Comparison of ENCODE assay signal across 8 mouse cellular contexts in genomic region chr13:77134931-77135620, GRCm38 (mm10). TPM values are rescaled to one million over a fixed set of nuclear protein-coding genes. Genes with fewer than 3 reads are reported as not detected.
DNase-seq lines count a peak whose midpoint lies in the region; ATAC-seq lines count a peak whose summit lies in the region.

TSS of gene Slf1 (minus strand) at chr13:77135473.
TSS of gene 2210408I21Rik (plus strand) at chr13:77135540.

- H3K4me3 ChIP-seq in megakaryocyte, embryonic 14.5 days (replicated peaks) = peak within 1 kb of the TSS; percentile 97

- peak; percentile 98 for ATAC-seq in common myeloid progenitor, adult 5-6 weeks (replicated peaks; ENCODE audit: low read depth, poor library complexity, severe bottlenecking)

- no peaks in the 10 kb centered on the region for H3K9me3 ChIP-seq in megakaryocyte, embryonic 14.5 days

- H3K36me3 ChIP-seq in megakaryocyte, embryonic 14.5 days (replicated peaks; ENCODE audit: low read length) = no peaks in the 10 kb centered on the region

- peak; percentile 94 for DNase-seq in ZHBTc4 (ENCODE audit: low read depth, low spot score)
- DNase-seq in gastrocnemius, adult 8-10 months (ENCODE audit: low spot score in 2 of 2) = peak; percentile 68 to 75
- peak; percentile 61 for DNase-seq in hindlimb bud, embryonic 11.5 days (ENCODE audit: extremely low spot score, low read depth, low spot score)
- DNase-seq in left cerebral cortex, adult 8-10 months (ENCODE audit: low spot score in 2 of 2) = peak; percentile 86 to 87
- peak; percentile 95 for DNase-seq in right cerebral cortex, postnatal 10 days (ENCODE audit: low spot score in 2 of 2)
- peak; percentile 79 for DNase-seq in urinary bladder, postnatal 25 days (ENCODE audit: low spot score)

- H3K27me3 ChIP-seq in megakaryocyte, embryonic 14.5 days (replicated peaks) = no peaks in the 10 kb centered on the region

- peaks cover 17% of the 10 kb centered on the region for H3K4me1 ChIP-seq in megakaryocyte, embryonic 14.5 days

RNA-seq across cellular contexts. Expression of gene Slf1, which starts in this region (rescaled TPM):
- 37.3 and 37.8 TPM in 2 replicates for total RNA-seq in common myeloid progenitor, adult 5-6 weeks (2017)
- 10 to 100 TPM in 2 of 4 experiments, 1 to 10 TPM in 2; 8.3 to 14.8 (median 9.4) TPM for total RNA-seq in gastrocnemius, adult 8-10 months (2022)
- total RNA-seq in left cerebral cortex, adult 8-10 months (2022) = 10 to 100 TPM; 24.0 to 28.5 (median 26.5) TPM
- 0.64 TPM in 1 of 2 replicates, not detected in the other for polyA plus RNA-seq in megakaryocyte, embryonic 14.5 days (2012; ENCODE audit: insufficient read depth, low replicate concordance)

RNA-seq across cellular contexts. Expression of gene 2210408I21Rik, which starts in this region (rescaled TPM):
- total RNA-seq in common myeloid progenitor, adult 5-6 weeks (2017) = 5.3 and 9.9 TPM in 2 replicates
- total RNA-seq in gastrocnemius, adult 8-10 months (2022) = 1 to 10 TPM; 5.1 to 7.0 (median 6.3) TPM
- total RNA-seq in left cerebral cortex, adult 8-10 months (2022) = 10 to 100 TPM; 20.9 to 26.7 (median 23.7) TPM
- polyA plus RNA-seq in megakaryocyte, embryonic 14.5 days (2012; ENCODE audit: insufficient read depth, low replicate concordance) = not detected in 2 replicates

Comparison
In these comparisons a context has a peak if more than half of its experiments do, and no peak if none do; other contexts are left out.
1. Peak in every context shown above with its lines: DNase-seq, ATAC-seq and H3K4me3 ChIP-seq.